26 mouse cellular contexts compared by ENCODE assay signal in genomic region chr2:19234305-19234704, GRCm38 (mm10). TPM values are rescaled to one million over a fixed set of nuclear protein-coding genes. Genes with fewer than 3 reads are reported as not detected.
DNase-seq lines count a peak whose midpoint lies in the region; ATAC-seq and TF ChIP-seq lines count a peak whose summit lies in the region.
"Had no signal": no experiment of that assay in that cellular context is flagged by ENCODE, and none has a peak within 500 bp of the region (broad histone marks: within the 10 kb centered on the region; RNA-seq: fewer than 3 reads in every experiment).

No protein-coding gene starts in this region.

- ATAC-seq in common myeloid progenitor, adult 5-6 weeks (replicated peaks; ENCODE audit: low read depth, poor library complexity, severe bottlenecking), result peak; percentile 67
- peak; percentile 30; the same call in 1 of the 2 replicates for ATAC-seq in megakaryocyte, adult 5-6 weeks (ENCODE audit: poor library complexity, severe bottlenecking)
- peak; percentile 43; the same call in 1 of the 2 replicates for ATAC-seq in megakaryocyte-erythroid progenitor cell, adult 5-6 weeks (replicated peaks; ENCODE audit: low FRiP score, low TSS enrichment, poor library complexity, severe bottlenecking)
- ATAC-seq in kidney, embryonic 14.5 days (ENCODE audit: low FRiP score, low TSS enrichment), result no peak
- ATAC-seq: activated CD4-positive, CD25-positive, alpha-beta regulatory T cell, adult 4 months; forebrain, embryonic 14.5 days; forebrain, embryonic 16.5 days; Patski had no signal

- H3K4me1 ChIP-seq in kidney, embryonic 14.5 days (ENCODE audit: control insufficient read depth, insufficient read depth, low read length), result no peaks in the 10 kb centered on the region
- H3K4me1 ChIP-seq: embryonic facial prominence, embryonic 13.5 days; embryonic facial prominence, embryonic 15.5 days had no signal

- no peak overlapping the region for H3K27ac ChIP-seq in left cerebral cortex, adult 2 months
- H3K27ac ChIP-seq in kidney, embryonic 14.5 days (ENCODE audit: low read depth, low read length), result no peak overlapping the region
- H3K27ac ChIP-seq: embryonic facial prominence, embryonic 13.5 days; embryonic facial prominence, embryonic 15.5 days; forebrain, embryonic 12.5 days had no signal

- 85% methylated on average over 5 of the region's 5 CpGs for WGBS in kidney, embryonic 14.5 days

- no peak for TF ChIP-seq CTCF in left cerebral cortex, adult 2 months (IDR thresholded peaks at IDR 0.05)

- DNase-seq in 416B (ENCODE audit: low read depth), result peak; percentile 73
- no peak for DNase-seq in left cerebral cortex, adult 2 months (ENCODE audit: extremely low spot score in 1 of 2, low spot score in 2 of 2)
- DNase-seq in urinary bladder, postnatal 10 days (ENCODE audit: low spot score), result no peak
- DNase-seq in adrenal gland, adult 8-10 months, result no peak
- DNase-seq: adrenal gland, postnatal 14 days; adrenal gland, postnatal 36 days; cerebellum, adult 11-12 months; cerebellum, adult 2 months; cerebellum, adult 9-10 months; cerebellum, postnatal 10 days; cerebellum, postnatal 25 days; embryo, embryonic 11 days had no signal

- no peaks in the 10 kb centered on the region for H3K9me3 ChIP-seq in kidney, embryonic 14.5 days (ENCODE audit: control insufficient read depth, low read length)
- H3K9me3 ChIP-seq: embryonic facial prominence, embryonic 15.5 days had no signal

- H3K36me3 ChIP-seq in kidney, embryonic 14.5 days (ENCODE audit: control insufficient read depth, insufficient read depth, low read length), result no peaks in the 10 kb centered on the region
- H3K36me3 ChIP-seq: embryonic facial prominence, embryonic 13.5 days; embryonic facial prominence, embryonic 15.5 days; forebrain, embryonic 12.5 days had no signal

- no peak overlapping the region for H3K9ac ChIP-seq in kidney, embryonic 14.5 days (ENCODE audit: low read depth, low read length)
- H3K9ac ChIP-seq: embryonic facial prominence, embryonic 13.5 days; embryonic facial prominence, embryonic 15.5 days; forebrain, embryonic 12.5 days had no signal

- no peak overlapping the region for H3K4me3 ChIP-seq in left cerebral cortex, adult 2 months
- H3K4me3 ChIP-seq in kidney, embryonic 14.5 days (ENCODE audit: low read length), result no peak overlapping the region
- H3K4me3 ChIP-seq: embryonic facial prominence, embryonic 13.5 days; embryonic facial prominence, embryonic 15.5 days; erythroblast, embryonic 14.5 days; forebrain, embryonic 12.5 days had no signal

- intact Hi-C loops in left cerebral cortex, adult 2 months (cut with DNase I), result no loop called here

- no peaks in the 10 kb centered on the region for H3K27me3 ChIP-seq in kidney, embryonic 14.5 days (ENCODE audit: control insufficient read depth, insufficient read depth, low read length)
- H3K27me3 ChIP-seq: embryonic facial prominence, embryonic 13.5 days; embryonic facial prominence, embryonic 15.5 days; forebrain, embryonic 12.5 days had no signal

- H3K4me2 ChIP-seq in kidney, embryonic 14.5 days (replicated peaks; ENCODE audit: low read depth, low read length), result no peak overlapping the region
- H3K4me2 ChIP-seq: embryonic facial prominence, embryonic 13.5 days; embryonic facial prominence, embryonic 15.5 days; forebrain, embryonic 12.5 days had no signal

RNA-seq across cellular contexts. Expression of gene Armc3, which starts 35.2 kb away (rescaled TPM):
- 0.37 and 2.1 TPM in 2 replicates for total RNA-seq in common myeloid progenitor, adult 5-6 weeks (2017)
- 1.0 and 1.6 TPM in 2 replicates for total RNA-seq in megakaryocyte, adult 5-6 weeks (2015)
- total RNA-seq in megakaryocyte, adult 5-6 weeks (2017), result 0.98 and 1.2 TPM in 2 replicates
- 0.20 and 0.62 TPM in 2 replicates for total RNA-seq in megakaryocyte-erythroid progenitor cell, adult 5-6 weeks (2014; fragmentation: Nextera tagmentation)
- total RNA-seq in megakaryocyte-erythroid progenitor cell, adult 5-6 weeks (2017), result 0.46 TPM in 1 of 2 replicates, not detected in the other
- total RNA-seq in left cerebral cortex, adult 2 months (2021), result under 1 TPM; 0.48 to 0.56 TPM
- total RNA-seq in adrenal gland, adult 8-10 months (2022), result under 1 TPM in 1 of 4 experiments, not detected in 3; 0.10 TPM
- 0.09 and 0.24 TPM in 2 replicates for polyA plus RNA-seq in kidney, embryonic 14.5 days (2014; fragmentation: Nextera tagmentation; extraction: Ambion mirVana)
- total RNA-seq: adrenal gland, adult 18-20 months; adrenal gland, postnatal 14 days; adrenal gland, postnatal 36 days had no signal
- polyA plus RNA-seq: C2C12; erythroblast, embryonic 14.5 days; Patski had no signal
